Mouse (Mus musculus): ENCODE measurements around the gene Fam222b.

DNA sequence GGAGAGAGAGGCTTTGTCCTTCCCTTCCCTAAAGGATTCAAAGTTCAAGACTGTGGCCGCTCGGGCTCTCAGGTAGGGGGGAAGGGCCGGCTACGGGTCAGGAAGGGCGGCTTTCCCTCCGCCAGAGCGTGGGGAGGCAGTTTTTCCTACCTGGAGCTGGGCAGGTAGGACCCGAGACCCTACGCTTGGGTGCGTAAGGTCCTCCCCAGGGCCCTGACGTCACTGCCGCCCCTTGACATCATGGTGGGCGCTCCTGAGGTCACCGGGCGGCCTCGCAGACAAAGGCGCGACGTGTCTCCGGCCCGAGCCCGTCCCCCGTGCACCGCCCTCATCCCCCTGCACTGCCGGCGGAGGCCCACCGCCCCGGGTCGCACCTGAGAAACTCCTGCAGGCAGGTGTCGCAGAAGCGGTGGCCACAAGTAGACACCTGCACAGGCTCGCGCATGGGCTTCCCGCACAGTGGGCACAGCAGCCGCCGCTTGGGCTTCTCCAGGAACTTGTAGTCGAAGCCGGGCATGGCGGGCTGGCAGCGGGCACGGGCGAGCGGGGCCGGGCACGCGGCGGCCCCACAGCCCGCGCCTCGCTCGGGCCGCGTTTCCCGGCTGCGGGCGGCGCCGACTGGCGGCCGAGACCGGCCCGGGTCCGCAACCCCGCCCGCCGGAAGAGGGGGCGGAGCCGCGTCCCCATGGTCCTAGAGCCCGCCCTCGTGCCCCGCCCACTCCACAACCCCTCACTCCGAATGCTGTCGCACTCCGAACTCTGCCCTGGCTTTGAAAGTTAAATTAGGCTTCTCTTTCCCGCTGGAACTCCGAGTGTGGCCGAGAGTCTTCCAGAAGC is 70.7 kb downstream of the Fam222b start, which contains the start of gene Traf4:
- TF ChIP-seq CTCF (IDR thresholded peaks at IDR 0.05; ENCODE audit: low read depth): peak; percentile 48
- no peak for TF ChIP-seq EP300 (optimal IDR thresholded peaks at IDR 0.05)

All from stomach, postnatal 0 days (tissue).